Mouse (Mus musculus) monocyte, adult 5-6 weeks (primary cell): ENCODE results near the gene Lrfn1. TPM values are rescaled to one million over a fixed set of nuclear protein-coding genes. Genes with fewer than 3 reads are reported as not detected.

ENCODE experiments used
- ATAC-seq: fragments of 153-309, 156-312 bp; replicated peaks from 2 replicates; pipeline ENCODE4 v1.8.0; 2017; ENCODE audit warnings: mild to moderate bottlenecking; ENCODE audit not compliant: low TSS enrichment, insufficient number of reproducible peaks, severe bottlenecking, poor library complexity, low FRiP score
- total RNA-seq: library from RNA; stranded (forward); fragments of 200-1000, 200-491, 200-594 nt; gene quantifications from 3 replicates; pipeline ENCODE4 v1.2.3, GENCODE M21; 2017

Gene Lrfn1
- total RNA-seq = 0.78 to 1.3 TPM in 2 of 3 replicates, not detected in the other

DNA sequence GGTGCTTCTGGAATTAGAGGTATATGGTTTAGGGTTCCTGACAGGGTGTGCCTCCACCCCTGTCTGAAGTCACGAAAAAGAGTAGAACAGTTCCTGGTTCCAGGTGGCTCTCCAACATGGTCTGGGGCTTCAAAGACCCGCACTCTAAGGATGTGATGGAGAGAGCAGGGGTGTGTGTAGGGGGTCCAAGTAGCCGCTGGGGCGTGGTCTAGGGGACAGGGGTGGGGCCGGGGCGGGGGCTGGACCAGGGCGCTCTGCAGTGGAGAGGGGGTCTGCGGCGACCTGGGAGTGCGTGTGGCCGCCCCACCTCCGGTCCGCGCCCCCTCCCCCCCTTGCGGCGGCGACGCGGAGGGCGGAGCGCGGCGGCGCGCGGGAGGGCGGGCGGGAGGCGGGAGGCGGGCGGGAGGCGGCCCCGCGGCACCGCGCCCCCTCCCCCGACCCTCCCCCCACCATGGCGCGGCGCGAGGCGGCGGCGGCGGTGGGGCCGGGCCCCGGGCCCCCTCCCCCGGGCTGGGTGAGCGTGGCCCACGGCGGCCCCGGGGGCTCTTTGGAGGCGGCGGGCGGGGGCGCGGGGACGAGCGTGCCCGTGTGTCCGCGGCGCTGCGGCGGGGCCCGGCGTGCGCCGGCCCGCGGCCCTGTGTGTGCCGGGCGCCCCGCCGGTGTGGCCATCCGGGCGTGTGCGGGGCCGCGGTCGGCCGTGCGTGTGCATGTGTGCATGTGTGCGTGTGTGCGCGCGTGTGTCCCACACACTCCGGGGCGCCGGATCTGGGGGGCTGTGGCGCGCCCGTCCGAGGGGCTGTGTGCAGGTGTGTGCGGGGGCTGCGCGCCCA, at the start of gene Lrfn1:
Gene Lrfn1 (plus strand): TSS at position 450 of the 830 bp plus-strand sequence.
- ATAC-seq = no peak

DNA sequence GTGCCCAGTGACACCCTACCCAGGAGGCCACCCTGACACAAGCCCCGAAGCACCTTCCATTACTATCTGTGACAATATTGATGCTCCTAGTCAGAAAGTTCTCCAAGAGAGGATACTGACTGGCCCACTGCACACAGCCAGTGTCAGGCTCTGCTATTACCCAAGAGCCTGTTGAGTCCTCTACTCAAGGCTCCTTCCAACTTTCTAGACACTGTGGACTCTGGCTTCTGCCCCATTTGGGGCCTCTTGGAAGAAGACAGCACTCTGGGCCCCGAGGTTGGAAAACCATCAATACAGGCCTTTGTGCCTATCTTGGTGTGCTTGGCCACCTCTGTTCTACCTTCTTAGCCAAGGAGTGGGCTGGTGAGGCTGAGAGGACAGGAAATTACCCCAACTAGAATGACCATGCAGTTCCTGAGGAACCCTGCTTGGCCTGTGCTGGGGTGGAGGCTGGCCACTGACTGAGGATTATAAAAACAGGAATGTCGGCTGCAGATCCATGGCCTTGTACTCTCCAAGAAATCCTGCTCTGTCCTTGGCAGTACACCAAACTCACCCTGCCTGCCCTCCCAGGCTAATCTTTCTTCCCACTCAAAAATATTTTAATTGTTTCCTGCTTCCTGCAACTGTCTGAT, 40.8 kb upstream of the Lrfn1 start:
- ATAC-seq = no peak

DNA sequence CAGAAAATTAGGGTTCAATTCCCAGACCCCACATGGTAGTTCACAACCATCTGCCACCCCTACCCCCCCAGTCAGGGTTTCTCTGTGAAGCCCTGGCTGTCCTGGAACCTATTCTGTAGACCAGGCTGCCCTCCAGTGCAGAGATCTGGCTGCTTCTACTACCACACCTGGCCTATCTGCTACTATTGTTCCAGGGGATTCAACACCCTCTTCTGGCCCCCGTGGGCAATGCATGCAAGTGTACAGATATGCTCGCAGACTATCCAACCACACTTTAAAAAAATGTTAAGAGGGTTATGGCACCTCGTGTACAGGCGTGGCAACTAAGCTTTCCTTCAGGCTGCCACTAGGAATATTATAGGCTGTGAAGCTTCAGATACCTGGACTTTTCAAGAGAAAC, 39.0 kb upstream of the Lrfn1 start:
- ATAC-seq = no peak

DNA sequence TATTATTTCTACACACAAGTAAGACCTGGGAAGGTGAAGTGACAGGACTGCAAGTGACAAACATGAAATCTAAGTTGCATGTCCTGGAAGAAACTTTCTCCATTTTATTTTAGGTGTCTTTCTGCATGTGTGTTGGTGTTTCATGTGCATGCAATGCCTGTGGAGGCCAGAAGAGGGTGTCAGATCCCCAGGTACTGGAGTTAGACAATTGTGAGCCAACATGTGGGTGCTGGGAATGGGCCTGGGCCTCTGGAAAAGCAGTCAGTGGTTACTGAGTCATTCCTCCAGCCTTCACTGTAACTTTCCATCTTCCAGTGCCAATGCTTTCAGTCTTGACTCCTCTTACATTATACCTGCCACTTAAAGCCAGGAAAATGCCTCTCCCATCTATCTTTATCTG, 34.4 kb upstream of the Lrfn1 start:
- no peak for ATAC-seq

DNA sequence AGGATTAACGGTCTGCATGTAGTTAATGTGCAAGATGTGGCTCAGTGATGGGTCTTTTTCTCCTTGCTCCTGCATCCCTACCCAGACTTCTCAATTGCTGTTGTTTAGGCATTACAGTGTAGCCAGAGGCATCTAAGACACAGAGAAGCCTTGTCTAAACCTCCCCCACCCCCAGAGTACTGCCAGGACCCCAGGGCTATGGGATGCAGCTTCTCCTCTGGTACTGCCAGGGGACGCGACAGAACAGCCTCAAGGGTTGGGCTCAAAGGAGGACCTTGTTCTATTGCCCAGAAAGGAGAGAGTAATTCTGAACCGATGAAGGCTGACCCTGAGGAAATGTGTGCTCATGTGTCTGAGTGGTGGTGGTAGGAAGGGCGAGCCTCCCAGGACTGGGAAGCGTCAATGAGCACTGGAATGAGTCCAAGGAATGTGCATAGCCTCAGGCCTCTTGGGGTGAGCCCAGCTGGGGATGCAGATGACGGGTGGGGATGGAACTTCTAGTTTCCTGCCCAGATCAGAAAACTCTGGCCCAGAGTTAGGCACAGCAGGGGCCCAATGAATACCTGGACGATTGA, 33.6 kb upstream of the Lrfn1 start:
- no peak for ATAC-seq

DNA sequence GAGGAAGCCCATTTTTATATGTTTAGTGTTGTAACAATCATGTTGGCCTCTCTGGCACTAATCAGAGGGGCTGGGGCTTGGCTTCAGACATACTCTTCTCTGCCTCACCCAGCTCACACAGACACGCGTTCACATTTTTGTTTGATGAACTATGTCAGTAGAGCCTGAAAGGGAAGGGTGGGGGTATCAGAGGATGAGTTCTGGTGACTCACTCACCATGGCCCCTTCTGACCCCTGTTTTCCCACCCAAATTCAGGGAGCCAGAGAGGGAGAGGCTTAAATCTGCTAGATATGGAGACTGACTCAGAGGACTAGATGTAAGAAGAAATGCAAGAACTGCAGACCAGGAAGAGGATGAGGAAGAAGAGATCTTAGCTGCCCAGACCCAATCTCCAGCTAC, 32.4 kb upstream of the Lrfn1 start:
- ATAC-seq = no peak

DNA sequence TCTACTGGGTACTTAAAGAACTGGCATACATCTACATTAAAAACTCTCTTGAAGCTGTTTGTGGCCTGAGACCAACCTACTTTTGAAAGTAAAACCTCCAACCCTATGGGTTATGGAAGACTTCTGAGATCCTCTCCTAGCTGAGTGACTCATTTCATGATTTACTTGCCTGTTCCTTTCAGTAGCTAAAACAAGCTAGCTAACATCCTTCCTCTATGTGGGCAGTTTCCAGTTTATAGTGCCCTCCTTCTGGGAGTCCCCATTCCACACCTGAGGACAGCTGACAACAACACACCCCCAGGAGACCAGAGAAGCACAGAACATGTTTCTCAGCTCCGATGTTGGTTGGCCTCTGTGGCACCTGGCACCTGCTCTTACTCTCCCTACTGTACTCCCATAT, 28.8 kb upstream of the Lrfn1 start:
- no peak for ATAC-seq

DNA sequence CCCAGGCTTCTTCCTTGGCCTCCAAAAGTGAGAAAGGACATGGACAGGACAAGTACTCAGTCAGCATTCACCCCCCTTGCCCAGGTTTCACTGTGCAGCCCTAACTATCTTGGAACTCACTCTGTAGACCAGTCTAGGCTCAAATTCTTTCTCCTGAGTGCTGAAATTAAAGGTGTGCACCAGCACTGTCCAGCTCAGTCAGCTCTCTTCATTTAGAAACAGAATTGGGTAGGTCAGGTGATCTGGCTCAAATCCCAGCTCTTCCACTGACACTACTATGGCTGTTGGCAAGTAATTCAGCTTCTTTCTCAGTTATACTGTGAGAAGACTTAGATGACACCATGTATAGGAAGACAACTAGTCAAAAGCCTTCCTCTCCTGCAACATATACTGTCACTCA, 24.0 kb upstream of the Lrfn1 start:
- no peak for ATAC-seq

DNA sequence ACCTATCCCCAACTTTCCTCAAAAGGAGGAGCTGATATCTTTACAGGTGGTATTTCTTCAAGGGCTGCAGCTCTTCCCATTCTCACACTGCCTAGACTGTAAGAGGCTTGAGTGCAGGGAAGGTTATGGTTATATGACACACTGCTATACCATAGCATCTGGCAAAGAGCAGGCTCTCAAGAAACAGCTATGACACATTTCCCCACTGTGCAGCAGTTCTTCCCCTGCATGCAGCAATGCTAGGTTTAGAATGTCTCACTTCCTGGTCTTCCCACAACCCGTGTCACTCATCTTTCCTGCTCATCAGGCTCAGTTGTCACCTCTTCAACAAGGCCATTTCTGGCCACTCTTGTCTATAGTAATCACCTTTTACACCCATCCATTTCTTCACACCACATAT, 21.3 kb upstream of the Lrfn1 start:
- no peak for ATAC-seq

DNA sequence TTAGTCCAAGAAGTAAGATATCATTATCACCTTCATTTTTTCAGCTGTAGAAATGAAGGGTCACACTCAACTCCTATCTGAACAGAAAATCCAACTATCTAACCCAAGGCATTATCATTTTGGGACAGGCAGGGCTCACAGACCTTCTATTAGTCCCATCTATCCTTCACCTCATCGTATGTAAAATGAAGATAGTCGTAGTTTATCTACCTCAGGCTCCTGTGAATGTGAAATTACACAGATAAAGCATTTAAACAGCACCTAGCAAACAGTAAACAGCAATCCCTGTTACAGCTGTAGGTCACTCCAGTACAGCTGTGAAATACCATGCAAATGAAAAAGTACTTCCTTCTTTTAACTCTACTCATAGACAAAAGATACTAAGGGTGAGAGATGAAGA, 19.5 kb upstream of the Lrfn1 start:
- no peak for ATAC-seq

DNA sequence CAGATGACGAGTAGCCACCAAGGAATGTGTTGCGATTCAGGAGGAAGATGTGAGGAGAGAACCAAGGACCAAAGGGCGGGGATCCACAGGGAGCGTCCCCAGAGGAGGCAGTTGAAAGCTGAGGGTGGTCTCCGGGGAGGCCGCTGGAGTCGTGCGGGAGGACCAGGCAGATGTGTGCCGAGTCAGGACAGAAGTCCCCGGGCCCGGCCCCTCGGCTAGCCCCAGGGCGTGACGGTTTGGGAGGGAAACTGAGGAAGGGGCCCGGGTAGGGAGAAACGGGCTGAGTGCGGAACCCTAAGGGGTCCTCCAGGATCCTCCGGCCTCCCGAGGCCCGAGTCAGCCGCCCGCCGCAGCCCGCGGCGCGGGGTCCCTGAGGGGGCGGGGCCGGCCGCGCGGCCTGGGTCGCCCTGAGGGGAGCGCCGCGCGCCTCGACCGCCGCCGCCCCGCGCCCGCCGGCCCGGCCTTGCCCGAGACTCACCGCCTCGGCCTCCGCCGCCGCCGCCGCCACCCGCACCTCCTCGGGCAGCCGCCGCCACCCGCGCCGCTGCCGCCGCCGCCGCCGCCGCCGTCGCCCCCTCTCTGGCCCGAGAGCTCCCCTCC, 16.0 kb upstream of the Lrfn1 start:
- ATAC-seq = no peak

DNA sequence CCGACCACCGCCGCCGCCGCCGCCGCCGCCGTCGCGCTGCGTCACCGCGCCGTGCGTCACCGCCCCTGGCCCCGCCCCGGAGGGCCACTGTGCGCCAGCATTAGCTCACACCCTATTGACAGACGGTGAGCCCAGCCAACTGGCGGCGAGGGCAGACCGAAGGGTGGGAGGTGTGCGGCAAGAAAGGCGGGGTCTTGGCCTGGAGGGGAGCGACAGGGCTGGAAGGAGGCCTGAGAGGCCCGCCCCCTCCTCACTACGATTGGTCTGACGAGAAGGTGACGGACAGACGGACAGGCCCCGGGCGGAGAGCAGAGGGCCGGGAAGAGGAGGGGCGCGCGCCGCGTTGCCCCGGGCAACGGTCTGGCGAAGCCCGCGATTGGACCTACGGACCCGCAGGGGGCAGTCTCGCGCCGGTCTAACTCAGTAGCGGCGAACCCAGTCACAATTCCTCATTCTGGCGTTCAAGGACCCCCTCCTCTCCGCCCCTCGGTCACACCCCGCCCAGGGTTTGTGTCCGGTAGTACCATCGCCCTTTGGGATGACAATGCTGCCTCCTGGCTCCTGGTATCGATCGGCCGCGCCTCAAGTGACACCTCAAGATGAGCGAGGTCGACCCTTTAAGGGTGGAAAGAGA, 15.4 kb upstream of the Lrfn1 start:
- ATAC-seq = peak; percentile 85

DNA sequence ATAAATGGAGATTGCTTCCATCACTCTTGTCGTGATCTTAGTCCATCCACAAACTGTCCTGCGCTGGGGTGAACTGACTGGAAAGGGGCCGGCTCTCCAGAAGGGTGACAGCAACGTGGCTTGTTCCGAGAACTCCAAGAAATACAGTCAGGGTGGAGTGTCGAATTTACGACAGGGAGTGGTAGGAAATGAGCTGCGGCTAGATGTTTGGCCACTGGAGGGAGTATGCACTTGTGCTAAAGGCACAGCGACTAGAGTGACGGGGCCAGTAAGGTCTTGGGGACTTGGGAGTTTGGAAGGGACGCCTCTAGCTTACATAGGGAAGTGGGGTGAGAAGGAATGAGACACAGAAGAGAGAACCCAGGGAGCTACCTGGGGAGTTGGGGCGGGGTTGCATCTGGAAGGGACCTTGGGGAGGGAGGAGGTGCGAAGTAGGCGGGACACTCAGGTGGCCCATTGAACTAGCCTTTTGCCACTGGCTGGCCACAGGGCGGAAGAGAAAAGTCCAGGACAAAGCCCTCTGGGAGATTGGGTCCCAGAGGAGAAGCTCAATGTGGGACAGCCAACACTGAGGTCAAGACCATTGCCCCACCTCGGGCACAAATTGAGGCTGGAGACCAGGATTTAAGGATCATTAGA, 14.7 kb upstream of the Lrfn1 start, which contains the start of gene Gmfg:
Gene Gmfg (plus strand): TSS at position 516 of the 639 bp plus-strand sequence.
- ATAC-seq = peak; percentile 62

DNA sequence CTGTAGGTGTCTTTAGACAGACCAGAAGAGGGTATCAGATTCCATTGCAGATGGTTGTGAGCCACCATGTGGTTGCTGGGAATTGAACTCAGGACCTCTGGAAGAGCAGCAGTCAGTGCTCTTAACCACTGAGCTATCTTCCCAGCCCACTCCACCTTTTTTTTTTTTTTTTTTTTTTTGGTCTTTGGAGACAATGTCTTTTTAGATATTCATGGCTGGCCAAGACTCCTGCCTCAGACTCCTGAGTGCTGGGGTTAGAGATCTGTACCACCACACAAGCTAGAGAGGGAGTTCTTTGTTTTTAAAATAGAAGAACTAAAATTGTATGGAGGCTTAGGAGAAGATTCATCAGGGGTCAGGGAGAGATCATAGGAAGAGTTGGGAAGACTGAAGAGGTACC, 13.8 kb upstream of the Lrfn1 start:
- ATAC-seq = no peak

DNA sequence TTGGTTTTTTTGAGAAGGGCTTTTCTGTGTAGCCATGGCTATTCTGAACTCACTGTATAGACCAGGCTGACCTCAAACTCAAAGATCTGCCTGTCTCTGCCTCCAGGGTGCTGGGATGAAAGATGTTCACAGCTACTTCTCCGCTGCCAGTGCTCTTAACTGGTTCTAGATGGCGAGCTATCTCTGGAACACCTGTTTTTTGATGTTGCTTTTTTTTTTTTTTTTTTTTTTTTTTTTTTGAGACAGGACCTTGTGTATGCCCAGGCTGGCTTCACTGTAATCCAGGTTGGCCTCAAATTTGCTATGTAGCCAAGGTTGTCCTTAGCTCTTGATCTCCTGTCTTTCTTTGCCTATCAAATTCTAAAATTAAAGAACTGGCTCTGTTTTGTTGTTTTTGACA, 13.0 kb upstream of the Lrfn1 start:
- no peak for ATAC-seq

DNA sequence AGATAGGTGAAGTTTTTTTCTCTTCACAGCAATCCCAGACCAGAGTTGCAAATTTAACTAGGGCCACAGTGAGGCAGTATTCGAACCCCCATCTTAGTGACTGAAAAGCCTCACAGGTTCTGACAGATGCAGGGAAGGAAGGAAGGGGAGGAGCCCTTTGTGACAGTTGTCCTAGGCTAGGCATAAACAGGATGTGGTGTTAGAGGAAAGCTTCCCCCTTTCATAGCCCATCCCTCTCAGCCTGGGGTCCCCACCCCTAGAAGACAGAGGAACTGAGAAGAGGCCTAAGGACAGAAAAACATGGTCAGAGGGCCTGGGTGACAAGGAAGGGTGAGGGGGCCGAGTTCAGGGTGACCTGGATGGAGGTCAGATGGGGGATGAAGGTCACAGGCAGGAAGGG, 11.0 kb upstream of the Lrfn1 start:
- ATAC-seq = peak; percentile 59

DNA sequence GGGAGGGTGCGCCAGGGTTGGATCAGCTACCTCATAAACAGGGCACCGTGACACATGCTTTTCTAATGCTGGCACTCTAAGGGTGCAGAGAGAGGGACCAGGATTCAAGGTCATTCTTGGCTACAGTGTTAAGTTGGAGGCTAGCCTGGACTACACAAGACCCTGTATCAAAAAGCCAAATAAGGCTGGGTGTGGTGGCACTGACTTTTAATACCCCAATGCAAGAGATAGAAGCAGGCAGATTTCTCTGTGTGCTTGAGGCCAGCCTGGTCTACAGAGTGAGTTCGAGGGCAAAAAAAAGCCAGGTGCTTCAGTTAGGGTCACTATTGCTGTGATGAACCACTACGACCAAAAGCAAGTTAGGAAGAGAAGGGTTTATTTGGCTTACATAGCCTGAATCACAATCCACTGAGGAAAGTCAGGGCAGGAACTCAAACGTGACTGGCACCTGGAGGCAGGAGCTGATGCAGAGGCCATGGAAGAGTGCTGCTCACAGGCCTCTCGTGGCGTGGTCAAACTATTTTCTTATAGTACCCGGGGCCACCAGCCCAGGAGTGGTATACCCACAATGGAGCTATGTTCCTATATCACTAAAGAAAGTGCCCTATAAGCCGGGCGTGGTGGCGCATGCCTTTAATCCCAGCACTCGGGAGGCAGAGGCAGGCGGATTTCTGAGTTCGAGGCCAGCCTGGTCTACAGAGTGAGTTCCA, 9.8 kb upstream of the Lrfn1 start:
- ATAC-seq = no peak

DNA sequence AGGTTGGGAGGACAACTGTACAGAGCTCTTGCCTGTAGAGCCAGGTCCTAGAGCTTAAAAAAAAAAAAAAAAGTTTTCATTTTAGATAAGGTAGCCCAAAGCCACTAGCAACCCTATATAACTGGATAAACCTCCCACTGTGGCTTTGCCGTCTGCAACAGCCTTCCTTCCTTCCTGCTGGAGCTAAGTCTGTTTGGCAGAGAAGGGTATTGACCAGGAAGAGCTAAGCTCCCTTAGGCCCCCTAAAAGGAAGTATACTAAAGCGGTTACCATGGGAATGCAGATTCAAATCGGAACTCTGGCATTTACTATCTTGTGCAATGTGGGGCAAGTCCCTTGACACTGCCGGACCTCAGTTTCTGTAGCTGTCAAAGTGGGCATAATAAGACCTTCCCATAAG, 9.1 kb upstream of the Lrfn1 start:
- ATAC-seq = peak; percentile 51
